Mouse (Mus musculus): Measurements from ENCODE around the gene Gm43738. TPM values are rescaled to one million over a fixed set of nuclear protein-coding genes. Genes with fewer than 3 reads are reported as not detected.
"Not testable (repeated sequence)": the region's sequence is repeated elsewhere in the genome, so short reads cannot be mapped to it uniquely, and the experiment has no call there.

Gm43738 gene
- polyA plus RNA-seq, 1 experiment from 2014 or later = not detected

- H3K36me3 ChIP-seq (ENCODE audit: insufficient read depth, low read length) = peaks cover 20% of the 10 kb centered on the region
- H3K9ac ChIP-seq (replicated peaks; ENCODE audit: low read length) = peak overlapping the region; percentile 67
- no peaks in the 10 kb centered on the region for H3K9me3 ChIP-seq (ENCODE audit: low read length)
- H3K4me1 ChIP-seq (ENCODE audit: insufficient read depth, low read length) = peaks cover 44% of the 10 kb centered on the region
- peaks cover 8% of the 10 kb centered on the region for H3K27me3 ChIP-seq (ENCODE audit: insufficient read depth, low read length)
- WGBS = 11% methylated on average over 20 of the region's 20 CpGs
- H3K4me2 ChIP-seq (replicated peaks; ENCODE audit: low read depth, low read length) = peak overlapping the region; percentile 87
- H3K27ac ChIP-seq (ENCODE audit: low read length) = no peak overlapping the region
- no peak for ATAC-seq (ENCODE audit: low FRiP score, low TSS enrichment)
- peak overlapping the region; percentile 67 for H3K4me3 ChIP-seq (ENCODE audit: low read length)
Observed at GRCm38 (mm10) chr3:89091811-89092508, 8.9 kb downstream of the Gm43738 start.

GRCm38 (mm10) chr3:89090694-89091655, 9.9 kb downstream of the Gm43738 start:
- peak overlapping the region; percentile 87 for H3K4me2 ChIP-seq (replicated peaks; ENCODE audit: low read depth, low read length)
- peaks cover 44% of the 10 kb centered on the region for H3K4me1 ChIP-seq (ENCODE audit: insufficient read depth, low read length)
- WGBS = under 1% methylated on average over 68 of the region's 74 CpGs
- peaks cover 8% of the 10 kb centered on the region for H3K27me3 ChIP-seq (ENCODE audit: insufficient read depth, low read length)
- peaks cover 15% of the 10 kb centered on the region for H3K36me3 ChIP-seq (ENCODE audit: insufficient read depth, low read length)
- peak overlapping the region; percentile 67 for H3K9ac ChIP-seq (replicated peaks; ENCODE audit: low read length)
- peak overlapping the region; percentile 54 for H3K27ac ChIP-seq (ENCODE audit: low read length)
- H3K9me3 ChIP-seq (ENCODE audit: low read length) = no peaks in the 10 kb centered on the region
- peak overlapping the region; percentile 67 for H3K4me3 ChIP-seq (ENCODE audit: low read length)
- peak; percentile 74 for ATAC-seq (ENCODE audit: low FRiP score, low TSS enrichment)

GRCm38 (mm10) chr3:89089882-89090591, 10.9 kb downstream of the Gm43738 start:
- Histone ChIP-seq H3K27ac (ENCODE audit: low read length) (peak overlapping the region; percentile 54), H3K4me1 (ENCODE audit: insufficient read depth, low read length) (peaks cover 44% of the 10 kb centered on the region), H3K4me3 (ENCODE audit: low read length) (peak overlapping the region; percentile 67), H3K9me3 (ENCODE audit: low read length) (no peaks in the 10 kb centered on the region), H3K27me3 (ENCODE audit: insufficient read depth, low read length) (peaks cover 8% of the 10 kb centered on the region), H3K9ac (replicated peaks; ENCODE audit: low read length) (peak overlapping the region; percentile 67), H3K4me2 (replicated peaks; ENCODE audit: low read depth, low read length) (peak overlapping the region; percentile 87), H3K36me3 (ENCODE audit: insufficient read depth, low read length) (peaks cover 6% of the 10 kb centered on the region)
- WGBS = under 1% methylated on average over 39 of the region's 40 CpGs
- peak; percentile 77 for ATAC-seq (ENCODE audit: low FRiP score, low TSS enrichment)

- Histone ChIP-seq H3K9me3 (ENCODE audit: low read length) (no peaks in the 10 kb centered on the region), H3K4me2 (replicated peaks; ENCODE audit: low read depth, low read length) (peak overlapping the region; percentile 87), H3K36me3 (ENCODE audit: insufficient read depth, low read length) (no peaks in the 10 kb centered on the region), H3K4me3 (ENCODE audit: low read length) (peak overlapping the region; percentile 67), H3K27ac (ENCODE audit: low read length) (no peak overlapping the region), H3K9ac (replicated peaks; ENCODE audit: low read length) (no peak overlapping the region; the same call in 1 of the 2 replicates), H3K4me1 (ENCODE audit: insufficient read depth, low read length) (peaks cover 44% of the 10 kb centered on the region), H3K27me3 (ENCODE audit: insufficient read depth, low read length) (peaks cover 8% of the 10 kb centered on the region)
- WGBS = 50% methylated on average over 14 of the region's 14 CpGs
- ATAC-seq (ENCODE audit: low FRiP score, low TSS enrichment) = no peak
Observed at GRCm38 (mm10) chr3:89088974-89089373, 11.9 kb downstream of the Gm43738 start.

- Histone ChIP-seq H3K4me3 (ENCODE audit: low read length) (peak overlapping the region; percentile 1; the same call in 1 of the 2 replicates), H3K9ac (replicated peaks; ENCODE audit: low read length) (peak overlapping the region; percentile 5; the same call in 1 of the 2 replicates), H3K4me1 (ENCODE audit: insufficient read depth, low read length) (peaks cover 33% of the 10 kb centered on the region), H3K27me3 (ENCODE audit: insufficient read depth, low read length) (peaks cover 8% of the 10 kb centered on the region), H3K4me2 (replicated peaks; ENCODE audit: low read depth, low read length) (peak overlapping the region; percentile 44), H3K9me3 (ENCODE audit: low read length) (no peaks in the 10 kb centered on the region), H3K36me3 (ENCODE audit: insufficient read depth, low read length) (no peaks in the 10 kb centered on the region), H3K27ac (ENCODE audit: low read length) (peak overlapping the region; percentile 22; the same call in 1 of the 2 replicates)
- ATAC-seq (ENCODE audit: low FRiP score, low TSS enrichment) = no peak
- WGBS = 23% methylated on average over 21 of the region's 21 CpGs
Observed at GRCm38 (mm10) chr3:89087338-89088110, 13.4 kb downstream of the Gm43738 start.

GRCm38 (mm10) chr3:89084654-89085190, 16.2 kb downstream of the Gm43738 start:
- H3K4me2 ChIP-seq (replicated peaks; ENCODE audit: low read depth, low read length) = no peak overlapping the region
- ATAC-seq (ENCODE audit: low FRiP score, low TSS enrichment) = no peak
- WGBS = 80% methylated on average over 12 of the region's 12 CpGs
- peaks cover 20% of the 10 kb centered on the region for H3K4me1 ChIP-seq (ENCODE audit: insufficient read depth, low read length)
- H3K4me3 ChIP-seq (ENCODE audit: low read length) = no peak overlapping the region
- H3K9ac ChIP-seq (replicated peaks; ENCODE audit: low read length) = no peak overlapping the region
- peaks cover 11% of the 10 kb centered on the region for H3K36me3 ChIP-seq (ENCODE audit: insufficient read depth, low read length)
- no peaks in the 10 kb centered on the region for H3K27me3 ChIP-seq (ENCODE audit: insufficient read depth, low read length)
- no peak overlapping the region for H3K27ac ChIP-seq (ENCODE audit: low read length)
- no peaks in the 10 kb centered on the region for H3K9me3 ChIP-seq (ENCODE audit: low read length)

GRCm38 (mm10) chr3:89084133-89084532, 16.8 kb downstream of the Gm43738 start:
- no peak overlapping the region for H3K4me2 ChIP-seq (replicated peaks; ENCODE audit: low read depth, low read length)
- WGBS = 81% methylated on average over 2 of the region's 2 CpGs
- no peak overlapping the region for H3K4me3 ChIP-seq (ENCODE audit: low read length)
- H3K4me1 ChIP-seq (ENCODE audit: insufficient read depth, low read length) = peaks cover 15% of the 10 kb centered on the region
- ATAC-seq (ENCODE audit: low FRiP score, low TSS enrichment) = no peak
- peaks cover 17% of the 10 kb centered on the region for H3K36me3 ChIP-seq (ENCODE audit: insufficient read depth, low read length)
- no peaks in the 10 kb centered on the region for H3K9me3 ChIP-seq (ENCODE audit: low read length)
- H3K27ac ChIP-seq (ENCODE audit: low read length) = no peak overlapping the region
- H3K27me3 ChIP-seq (ENCODE audit: insufficient read depth, low read length) = no peaks in the 10 kb centered on the region
- H3K9ac ChIP-seq (replicated peaks; ENCODE audit: low read length) = no peak overlapping the region

GRCm38 (mm10) chr3:89082287-89082686, 18.6 kb downstream of the Gm43738 start:
- not testable (repeated sequence) for H3K4me1 ChIP-seq (ENCODE audit: insufficient read depth, low read length); ATAC-seq (ENCODE audit: low FRiP score, low TSS enrichment); H3K4me3 ChIP-seq (ENCODE audit: low read length); H3K4me2 ChIP-seq (replicated peaks; ENCODE audit: low read depth, low read length); H3K9ac ChIP-seq (replicated peaks; ENCODE audit: low read length); H3K27me3 ChIP-seq (ENCODE audit: insufficient read depth, low read length); H3K9me3 ChIP-seq (ENCODE audit: low read length)
- Histone ChIP-seq H3K36me3 (ENCODE audit: insufficient read depth, low read length) (peaks cover 22% of the 10 kb centered on the region), H3K27ac (ENCODE audit: low read length) (0 out of 2 replicates have a peak overlapping the region, but pooled peaks have one; percentile 9)

GRCm38 (mm10) chr3:89077383-89077782, 23.5 kb downstream of the Gm43738 start:
- no peaks in the 10 kb centered on the region for H3K9me3 ChIP-seq (ENCODE audit: low read length)
- 78% methylated on average over 9 of the region's 9 CpGs for WGBS
- H3K4me1 ChIP-seq (ENCODE audit: insufficient read depth, low read length) = no peaks in the 10 kb centered on the region
- H3K36me3 ChIP-seq (ENCODE audit: insufficient read depth, low read length) = peaks cover 66% of the 10 kb centered on the region
- ATAC-seq (ENCODE audit: low FRiP score, low TSS enrichment) = no peak
- no peak overlapping the region for H3K4me3 ChIP-seq (ENCODE audit: low read length)
- H3K4me2 ChIP-seq (replicated peaks; ENCODE audit: low read depth, low read length) = no peak overlapping the region
- no peak overlapping the region for H3K27ac ChIP-seq (ENCODE audit: low read length)
- no peak overlapping the region for H3K9ac ChIP-seq (replicated peaks; ENCODE audit: low read length)
- no peaks in the 10 kb centered on the region for H3K27me3 ChIP-seq (ENCODE audit: insufficient read depth, low read length)

All from kidney, embryonic 16.5 days (tissue).